Mouse (Mus musculus) intestine, embryonic 15.5 days (tissue): ENCODE data around the gene Fam214a. TPM values are rescaled to one million over a fixed set of nuclear protein-coding genes. Genes with fewer than 3 reads are reported as not detected.

Experiments used
- ATAC-seq: fragments of 200-750 bp; cut with Nextera tagmentation; 2 replicates; pipeline ENCODE4 v1.8.0; 2017; ENCODE audit warnings: moderate TSS enrichment, moderate library complexity
- H3K27ac ChIP-seq: fragments of 300-500 bp; sonication (generic); 2 replicates; pipeline ENCODE4 v1.5.1; 2015; ENCODE audit warnings: mild to moderate bottlenecking, inconsistent platforms
- H3K27me3 ChIP-seq: fragments of 300-500 bp; sonication (generic); replicated peaks from 2 replicates; pipeline ENCODE4 v1.6.1; 2015; ENCODE audit warnings: inconsistent platforms
- H3K36me3 ChIP-seq: fragments of 300-500 bp; sonication (generic); 2 replicates; pipeline ENCODE4 v1.6.1; 2015; ENCODE audit warnings: inconsistent platforms
- H3K4me1 ChIP-seq: fragments of 300-500 bp; sonication (generic); replicated peaks from 2 replicates; pipeline ENCODE4 v1.6.1; 2015; ENCODE audit warnings: inconsistent platforms
- H3K4me2 ChIP-seq: fragments of 300-500 bp; sonication (generic); replicated peaks from 2 replicates; pipeline ENCODE4 v1.6.1; 2015; ENCODE audit warnings: mild to moderate bottlenecking, inconsistent platforms
- H3K4me3 ChIP-seq: fragments of 300-500 bp; sonication (generic); replicated peaks from 2 replicates; pipeline ENCODE4 v1.5.1; 2015; ENCODE audit warnings: inconsistent platforms
- H3K9ac ChIP-seq: fragments of 300-500 bp; sonication (generic); 2 replicates; pipeline ENCODE4 v1.6.1; 2015; ENCODE audit warnings: inconsistent platforms
- H3K9me3 ChIP-seq: fragments of 300-500 bp; sonication (generic); 2 replicates; pipeline ENCODE4 v1.6.1; 2016; ENCODE audit warnings: inconsistent platforms
- WGBS: fragments of 180-500 bp; shearing (Covaris S2); methylation state at CpG from one replicate; pipeline ENCODE4 v1.1.7; 2015; 5-methylcytosine and 5-hydroxymethylcytosine counted together
- polyA plus RNA-seq: library from polyadenylated mRNA; unstranded; fragments of >200 nt; fragmentation: Nextera tagmentation; extraction: Ambion mirVana; gene quantifications from 2 replicates; pipeline ENCODE4 v1.2.1, GENCODE M21; 2015

Gene Fam214a
- polyA plus RNA-seq, 1 experiment from 2014 or later, result 7.8 TPM

GRCm38 (mm10) chr9:74923291-74923977 is 29.2 kb upstream of the Fam214a start:
- Histone ChIP-seq H3K9ac (no peak overlapping the region), H3K36me3 (no peaks in the 10 kb centered on the region), H3K27me3 (no peaks in the 10 kb centered on the region), H3K4me1 (no peaks in the 10 kb centered on the region), H3K9me3 (no peaks in the 10 kb centered on the region), H3K4me3 (no peak overlapping the region), H3K4me2 (no peak overlapping the region), H3K27ac (no peak overlapping the region)
- WGBS, result 85% methylated on average over 6 of the region's 6 CpGs
- no peak for ATAC-seq

- Histone ChIP-seq H3K4me3 (no peak overlapping the region), H3K36me3 (no peaks in the 10 kb centered on the region), H3K4me1 (no peaks in the 10 kb centered on the region), H3K9me3 (no peaks in the 10 kb centered on the region), H3K27me3 (no peaks in the 10 kb centered on the region), H3K4me2 (no peak overlapping the region), H3K9ac (no peak overlapping the region), H3K27ac (no peak overlapping the region)
- ATAC-seq, result no peak
- 82% methylated on average over 10 of the region's 10 CpGs for WGBS
Observed at GRCm38 (mm10) chr9:74925220-74925769, 27.4 kb upstream of the Fam214a start.

- Histone ChIP-seq H3K9me3 (no peaks in the 10 kb centered on the region), H3K27ac (no peak overlapping the region), H3K27me3 (no peaks in the 10 kb centered on the region), H3K4me3 (no peak overlapping the region), H3K4me1 (no peaks in the 10 kb centered on the region), H3K9ac (no peak overlapping the region), H3K36me3 (no peaks in the 10 kb centered on the region), H3K4me2 (no peak overlapping the region)
- no peak for ATAC-seq
- WGBS, result 84% methylated on average over 4 of the region's 4 CpGs
Observed at GRCm38 (mm10) chr9:74929981-74930423, 22.7 kb upstream of the Fam214a start.

GRCm38 (mm10) chr9:74930653-74931052 is 22.0 kb upstream of the Fam214a start:
- Histone ChIP-seq H3K27me3 (no peaks in the 10 kb centered on the region), H3K4me3 (no peak overlapping the region), H3K4me1 (no peaks in the 10 kb centered on the region), H3K4me2 (no peak overlapping the region), H3K9ac (no peak overlapping the region), H3K27ac (no peak overlapping the region), H3K36me3 (no peaks in the 10 kb centered on the region), H3K9me3 (no peaks in the 10 kb centered on the region)
- ATAC-seq, result no peak
- 87% methylated on average over 5 of the region's 5 CpGs for WGBS

GRCm38 (mm10) chr9:74935289-74935688 is 17.4 kb upstream of the Fam214a start:
- Histone ChIP-seq H3K9ac (no peak overlapping the region), H3K27me3 (no peaks in the 10 kb centered on the region), H3K4me1 (no peaks in the 10 kb centered on the region), H3K36me3 (no peaks in the 10 kb centered on the region), H3K4me3 (no peak overlapping the region), H3K27ac (no peak overlapping the region), H3K9me3 (no peaks in the 10 kb centered on the region), H3K4me2 (no peak overlapping the region)
- no peak for ATAC-seq
- WGBS, result 68% methylated on average over 3 of the region's 3 CpGs

GRCm38 (mm10) chr9:74937761-74938160 is 14.9 kb upstream of the Fam214a start:
- H3K27ac ChIP-seq, result no peak overlapping the region
- H3K9ac ChIP-seq, result no peak overlapping the region
- no peak overlapping the region for H3K4me3 ChIP-seq
- H3K9me3 ChIP-seq, result no peaks in the 10 kb centered on the region
- H3K4me2 ChIP-seq, result no peak overlapping the region
- no peaks in the 10 kb centered on the region for H3K36me3 ChIP-seq
- no peaks in the 10 kb centered on the region for H3K27me3 ChIP-seq
- WGBS, result 87% methylated on average over 3 of the region's 3 CpGs
- no peak for ATAC-seq
- no peaks in the 10 kb centered on the region for H3K4me1 ChIP-seq

- no peak overlapping the region for H3K27ac ChIP-seq
- peak; percentile 83 for ATAC-seq
- H3K36me3 ChIP-seq, result no peaks in the 10 kb centered on the region
- no peak overlapping the region for H3K4me3 ChIP-seq
- H3K9ac ChIP-seq, result no peak overlapping the region
- no peaks in the 10 kb centered on the region for H3K4me1 ChIP-seq
- WGBS, result 59% methylated on average over 12 of the region's 12 CpGs
- H3K27me3 ChIP-seq, result no peaks in the 10 kb centered on the region
- no peak overlapping the region; the same call in 1 of the 2 replicates for H3K4me2 ChIP-seq
- H3K9me3 ChIP-seq, result no peaks in the 10 kb centered on the region
Observed at GRCm38 (mm10) chr9:74938670-74939534, 13.8 kb upstream of the Fam214a start.

GRCm38 (mm10) chr9:74946713-74947402 is 5.8 kb upstream of the Fam214a start:
- H3K27ac ChIP-seq, result no peak overlapping the region
- H3K9ac ChIP-seq, result no peak overlapping the region
- no peak overlapping the region for H3K4me3 ChIP-seq
- no peaks in the 10 kb centered on the region for H3K27me3 ChIP-seq
- no peaks in the 10 kb centered on the region for H3K4me1 ChIP-seq
- ATAC-seq, result no peak
- no peaks in the 10 kb centered on the region for H3K9me3 ChIP-seq
- 82% methylated on average over 8 of the region's 8 CpGs for WGBS
- no peak overlapping the region for H3K4me2 ChIP-seq
- no peaks in the 10 kb centered on the region for H3K36me3 ChIP-seq

- Histone ChIP-seq H3K27ac (no peak overlapping the region), H3K9me3 (no peaks in the 10 kb centered on the region), H3K36me3 (no peaks in the 10 kb centered on the region), H3K4me2 (no peak overlapping the region), H3K27me3 (no peaks in the 10 kb centered on the region), H3K4me1 (no peaks in the 10 kb centered on the region), H3K4me3 (no peak overlapping the region), H3K9ac (no peak overlapping the region)
- 35% methylated on average over 3 of the region's 3 CpGs for WGBS
- ATAC-seq, result no peak
Observed at GRCm38 (mm10) chr9:74951491-74951890, 1.2 kb upstream of the Fam214a start.

- no peaks in the 10 kb centered on the region for H3K27me3 ChIP-seq
- H3K9ac ChIP-seq, result 0 out of 2 replicates have a peak overlapping the region, but pooled peaks have one; percentile 74
- no peak overlapping the region; the same call in 1 of the 2 replicates for H3K27ac ChIP-seq
- 44% methylated on average over 5 of the region's 5 CpGs for WGBS
- no peaks in the 10 kb centered on the region for H3K9me3 ChIP-seq
- H3K4me1 ChIP-seq, result no peaks in the 10 kb centered on the region
- no peak; the same call in 1 of the 2 replicates for ATAC-seq
- no peaks in the 10 kb centered on the region for H3K36me3 ChIP-seq
- peak overlapping the region; percentile 76 for H3K4me3 ChIP-seq
- H3K4me2 ChIP-seq, result peak overlapping the region; percentile 80
Observed at GRCm38 (mm10) chr9:74952106-74952505, 578 bp upstream of the Fam214a start.

GRCm38 (mm10) chr9:74953265-74953958 is 728 bp downstream of the Fam214a start:
- no peaks in the 10 kb centered on the region for H3K27me3 ChIP-seq
- H3K4me3 ChIP-seq, result peak overlapping the region; percentile 76
- 4% methylated on average over 31 of the region's 31 CpGs for WGBS
- H3K9ac ChIP-seq, result peak overlapping the region; percentile 74
- no peaks in the 10 kb centered on the region for H3K9me3 ChIP-seq
- H3K27ac ChIP-seq, result peak overlapping the region; percentile 90
- no peaks in the 10 kb centered on the region for H3K4me1 ChIP-seq
- H3K4me2 ChIP-seq, result peak overlapping the region; percentile 80
- H3K36me3 ChIP-seq, result no peaks in the 10 kb centered on the region
- peak; percentile 88 for ATAC-seq
